Mouse (Mus musculus): Measurements from ENCODE around the gene Ccdc3.
"Not testable (repeated sequence)": the region's sequence is repeated elsewhere in the genome, so short reads cannot be mapped to it uniquely, and the experiment has no call there.

The Ccdc3 gene

GRCm38 (mm10) chr2:5137500-5138286 lies at the start of gene Ccdc3:
Gene Ccdc3, plus strand, starts transcription at chr2:5137776.
- peak in 1 of 2 experiments; percentile 17 for DNase-seq (ENCODE audit: low spot score in 2 of 2)

GRCm38 (mm10) chr2:5090385-5090784 lies 47.2 kb upstream of the Ccdc3 start:
- DNase-seq (ENCODE audit: low spot score in 2 of 2) = not testable (repeated sequence)

DNA sequence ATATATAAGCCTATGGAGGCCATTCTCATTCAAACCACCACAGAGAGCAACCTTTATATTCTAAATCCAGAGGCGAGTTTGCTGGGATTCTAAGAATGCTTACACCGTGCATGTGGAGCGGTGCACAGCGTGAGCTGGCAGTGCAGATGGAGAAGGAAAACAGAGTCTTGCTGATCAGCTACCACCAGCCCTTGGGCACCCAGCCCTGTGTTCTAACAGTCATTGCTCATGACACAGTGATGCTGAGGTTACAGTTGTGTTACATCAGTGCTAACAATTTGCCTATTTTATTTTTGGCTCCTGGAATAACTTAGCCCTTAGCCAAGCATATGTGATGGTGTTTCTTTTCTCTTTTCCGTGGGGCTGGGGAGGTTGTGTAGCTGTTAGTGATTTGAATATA lies 42.7 kb upstream of the Ccdc3 start:
- DNase-seq (ENCODE audit: low spot score in 2 of 2) = no peak

DNA sequence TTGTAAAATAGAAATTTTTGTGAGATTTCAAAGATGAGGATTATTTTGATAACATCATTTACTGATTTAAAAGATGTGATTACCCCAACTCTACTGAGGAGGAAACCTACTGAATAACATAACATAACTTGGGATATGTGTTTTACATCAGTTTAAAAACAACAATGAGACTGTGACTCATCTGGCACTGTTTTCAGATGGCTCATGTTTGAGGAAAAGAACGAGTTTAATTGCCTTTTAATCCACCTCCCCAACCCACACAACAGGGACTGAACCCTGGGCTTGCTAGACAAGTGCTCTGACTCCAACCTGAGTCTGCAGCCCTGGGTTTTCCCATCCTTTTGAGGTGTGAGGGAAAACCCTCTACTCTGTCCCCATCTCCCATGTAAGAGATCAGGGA lies 42.3 kb upstream of the Ccdc3 start:
- no peak for DNase-seq (ENCODE audit: low spot score in 2 of 2)

GRCm38 (mm10) chr2:5097786-5098445 lies 39.7 kb upstream of the Ccdc3 start:
- DNase-seq (ENCODE audit: low spot score in 2 of 2) = no peak

GRCm38 (mm10) chr2:5099176-5099575 lies 38.4 kb upstream of the Ccdc3 start:
- no peak for DNase-seq (ENCODE audit: low spot score in 2 of 2)

- DNase-seq (ENCODE audit: low spot score in 2 of 2) = no peak
Observed at GRCm38 (mm10) chr2:5101743-5102245, 35.8 kb upstream of the Ccdc3 start.

- DNase-seq (ENCODE audit: low spot score in 2 of 2) = no peak
Observed at GRCm38 (mm10) chr2:5102891-5103290, 34.7 kb upstream of the Ccdc3 start.

GRCm38 (mm10) chr2:5112785-5113291 lies 24.7 kb upstream of the Ccdc3 start:
- no peak for DNase-seq (ENCODE audit: low spot score in 2 of 2)

- no peak for DNase-seq (ENCODE audit: low spot score in 2 of 2)
Observed at GRCm38 (mm10) chr2:5114386-5114785, 23.2 kb upstream of the Ccdc3 start.

- DNase-seq (ENCODE audit: low spot score in 2 of 2) = peak in 1 of 2 experiments; percentile 25
Observed at GRCm38 (mm10) chr2:5116856-5117532, 20.6 kb upstream of the Ccdc3 start.

GRCm38 (mm10) chr2:5125506-5125905 lies 12.1 kb upstream of the Ccdc3 start:
- DNase-seq (ENCODE audit: low spot score in 2 of 2) = no peak

GRCm38 (mm10) chr2:5127369-5127768 lies 10.2 kb upstream of the Ccdc3 start:
- peak; percentile 14 to 58 for DNase-seq (ENCODE audit: low spot score in 2 of 2)

DNA sequence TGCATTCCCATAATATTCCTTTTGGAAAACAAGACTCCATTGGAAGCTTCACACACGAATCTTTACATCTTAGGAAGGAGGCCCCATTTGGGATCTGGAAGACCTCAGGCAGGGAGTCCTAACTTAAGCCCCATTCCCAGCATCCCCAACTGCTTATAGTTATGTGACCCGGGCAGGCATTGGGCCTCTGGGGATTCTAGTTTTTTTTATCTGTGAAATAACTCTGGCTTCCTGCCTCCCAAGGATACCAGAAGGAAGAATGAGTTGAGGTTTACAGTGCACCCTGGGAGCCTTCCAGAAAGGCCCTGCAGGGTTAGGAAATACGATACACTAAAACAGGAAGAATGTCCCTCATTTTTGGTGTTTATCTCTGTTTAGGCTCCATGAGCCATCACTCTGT lies 8.5 kb upstream of the Ccdc3 start:
- no peak for DNase-seq (ENCODE audit: low spot score in 2 of 2)

DNA sequence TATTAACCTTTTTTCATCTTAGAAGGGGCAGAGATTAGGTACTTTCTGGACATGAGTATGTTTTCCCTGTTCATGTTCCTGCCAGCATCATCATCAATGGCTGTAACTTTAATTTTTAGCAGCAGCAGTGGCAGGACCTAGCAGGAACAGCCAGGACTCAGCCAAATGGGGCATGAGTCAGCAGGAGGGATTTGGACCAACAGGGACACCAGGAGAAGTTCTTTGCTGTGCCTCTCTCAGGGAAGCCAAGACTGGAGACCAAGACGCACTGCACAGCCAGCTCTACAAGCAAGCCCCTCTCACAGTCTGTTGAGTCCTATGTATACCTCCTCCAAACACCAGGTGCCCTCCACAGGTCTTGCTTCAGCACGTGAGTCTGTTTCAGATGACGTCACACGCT lies 5.5 kb upstream of the Ccdc3 start:
- no peak for DNase-seq (ENCODE audit: low spot score in 2 of 2)

- DNase-seq (ENCODE audit: low spot score in 2 of 2) = no peak
Observed at GRCm38 (mm10) chr2:5134959-5135743, 2.4 kb upstream of the Ccdc3 start.

DNA sequence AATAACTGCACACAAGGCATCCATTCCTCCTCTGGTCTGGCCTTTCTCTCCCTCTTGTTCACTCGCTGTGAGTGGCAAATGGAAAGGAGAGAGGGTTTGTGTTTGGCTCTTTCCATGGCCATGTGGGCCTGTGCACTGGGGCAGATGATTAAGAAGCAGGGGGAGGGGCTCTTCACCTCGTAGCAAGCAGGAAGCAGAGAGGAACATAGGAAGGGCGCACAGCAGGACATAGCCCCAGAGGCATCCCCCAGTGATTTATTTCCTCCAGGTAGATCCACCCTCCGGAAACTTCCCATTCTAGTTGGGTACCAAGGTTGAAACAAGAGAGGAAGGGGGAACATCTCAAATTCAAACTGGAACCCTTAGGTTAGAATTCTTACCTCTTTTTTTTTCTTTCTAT lies 2.4 kb downstream of the Ccdc3 start:
- DNase-seq (ENCODE audit: low spot score in 2 of 2) = no peak

DNA sequence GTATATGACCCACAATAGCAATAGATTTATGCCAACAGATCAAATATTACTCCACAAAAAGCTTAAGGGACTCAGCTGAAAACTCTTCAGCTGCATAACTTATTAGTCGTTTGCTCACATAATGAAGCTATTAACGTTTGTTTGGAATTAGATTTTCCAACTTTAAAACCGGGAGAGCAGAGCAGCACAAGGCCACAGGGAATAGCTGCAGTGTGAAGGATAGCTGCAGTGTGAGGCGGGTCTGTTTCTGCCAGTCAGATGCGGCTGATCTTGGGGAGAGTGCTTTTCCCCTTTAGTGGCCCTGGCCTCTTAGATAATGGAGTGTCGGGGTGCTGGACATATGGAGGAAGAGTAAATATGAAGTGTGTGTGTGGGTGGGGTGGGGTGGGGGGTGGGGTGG lies 6.9 kb downstream of the Ccdc3 start:
- DNase-seq (ENCODE audit: low spot score in 2 of 2) = no peak

DNA sequence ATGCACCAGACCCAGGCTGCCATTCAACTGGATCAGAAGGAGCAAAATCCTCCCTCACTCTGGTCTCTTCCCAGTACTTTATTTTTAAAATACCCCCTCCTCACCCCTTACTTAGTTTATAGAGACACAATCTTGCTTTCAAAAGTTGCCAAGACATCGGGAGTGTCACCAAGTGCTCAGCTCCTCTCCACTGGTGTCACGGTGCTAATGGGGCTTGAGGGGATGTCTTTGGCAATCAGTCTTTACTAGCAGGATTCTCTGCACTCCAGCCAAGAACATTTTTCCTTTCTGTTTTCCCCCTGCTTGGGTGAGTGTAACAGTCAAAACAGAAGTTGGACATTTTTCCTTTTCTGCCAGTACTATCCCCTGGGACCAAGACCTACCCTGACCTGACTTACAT lies 10.3 kb downstream of the Ccdc3 start:
- no peak for DNase-seq (ENCODE audit: low spot score in 2 of 2)

DNA sequence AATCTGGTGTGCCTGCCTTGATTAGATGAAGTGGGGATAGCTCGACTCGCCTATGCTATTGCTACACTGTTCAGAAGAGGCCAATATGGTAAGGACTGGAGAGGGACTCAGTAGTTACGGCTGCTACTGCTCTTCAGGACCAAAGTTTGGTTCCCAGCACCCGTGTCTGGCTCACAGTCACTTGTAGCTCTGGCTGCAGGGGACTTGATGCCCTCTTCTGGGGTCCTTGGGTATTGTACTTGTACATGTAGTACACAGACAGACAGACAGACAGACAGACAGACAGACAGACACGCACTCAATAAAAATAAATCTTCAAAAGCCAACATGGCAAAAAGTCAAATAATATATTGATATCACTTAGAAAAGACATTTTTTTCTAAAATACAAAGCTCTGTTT lies 17.1 kb downstream of the Ccdc3 start:
- DNase-seq (ENCODE audit: low spot score in 2 of 2) = no peak

DNA sequence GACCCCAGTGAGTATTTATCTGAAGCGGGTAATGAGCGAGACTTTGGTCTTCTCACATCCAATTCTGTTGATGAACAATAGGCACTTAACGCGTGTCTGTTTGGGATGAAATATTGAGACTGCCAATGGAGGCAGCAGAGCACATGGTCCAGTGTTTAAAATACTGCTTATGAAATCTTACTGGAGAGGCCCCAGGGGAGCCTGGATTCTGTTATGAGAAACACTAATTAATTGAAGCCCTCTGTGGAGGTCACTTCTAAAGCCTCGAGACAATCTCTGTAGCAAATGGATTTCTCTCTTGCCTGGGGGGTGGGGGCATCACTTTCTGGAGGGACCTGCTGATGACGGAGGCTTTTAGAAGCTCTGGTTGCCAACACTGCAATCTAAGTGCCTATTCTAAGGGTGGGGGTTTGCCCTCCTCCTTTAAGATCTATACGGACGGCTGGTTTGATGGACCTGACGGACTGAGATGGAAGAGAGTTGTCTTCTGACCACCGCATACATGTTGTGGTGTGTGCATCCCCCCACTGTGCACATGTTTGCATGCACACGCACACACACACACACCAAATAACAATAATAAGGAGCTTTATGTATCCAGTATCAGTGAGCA lies 22.8 kb downstream of the Ccdc3 start:
- DNase-seq (ENCODE audit: low spot score in 2 of 2) = no peak

Data from frontal cortex, postnatal 10 days (tissue).